Mouse (Mus musculus): Measurements from ENCODE around the gene Rbm20. TPM values are rescaled to one million over a fixed set of nuclear protein-coding genes. Genes with fewer than 3 reads are reported as not detected.

Gene Rbm20
- polyA plus RNA-seq, 1 experiment from 2014 or later, result 0.59 TPM

GRCm38 (mm10) chr19:53899941-53900610 lies 223.0 kb downstream of the Rbm20 start:
- no peak for ATAC-seq (ENCODE audit: insufficient read depth)
- H3K36me3 ChIP-seq (ENCODE audit: insufficient read depth), result no peaks in the 10 kb centered on the region
- H3K4me2 ChIP-seq, result no peak overlapping the region
- TF ChIP-seq CTCF (IDR thresholded peaks at IDR 0.05; ENCODE audit: low read depth), result no peak
- 79% methylated on average over 14 of the region's 14 CpGs for WGBS
- H3K4me3 ChIP-seq (ENCODE audit: low read depth, low read length), result no peak overlapping the region
- no peak for DNase-seq
- H3K27me3 ChIP-seq (ENCODE audit: insufficient read depth, low read length), result no peaks in the 10 kb centered on the region
- no peak overlapping the region for H3K27ac ChIP-seq (ENCODE audit: low read depth)
- no peak overlapping the region for H3K9ac ChIP-seq
- no peaks in the 10 kb centered on the region for H3K9me3 ChIP-seq (ENCODE audit: low read depth, low read length)
- peaks cover 18% of the 10 kb centered on the region for H3K4me1 ChIP-seq (ENCODE audit: insufficient read depth)

- H3K27me3 ChIP-seq (ENCODE audit: insufficient read depth, low read length), result no peaks in the 10 kb centered on the region
Measured at GRCm38 (mm10) chr19:53901931-53902738, 225.0 kb downstream of the Rbm20 start.

GRCm38 (mm10) chr19:53902739-53903487 lies 225.8 kb downstream of the Rbm20 start:
- Histone ChIP-seq H3K4me2 (peak overlapping the region; percentile 75), H3K27me3 (ENCODE audit: insufficient read depth, low read length) (no peaks in the 10 kb centered on the region), H3K9me3 (ENCODE audit: low read depth, low read length) (no peaks in the 10 kb centered on the region), H3K4me3 (ENCODE audit: low read depth, low read length) (peak overlapping the region; percentile 97), H3K4me1 (ENCODE audit: insufficient read depth) (peaks cover 18% of the 10 kb centered on the region), H3K27ac (ENCODE audit: low read depth) (peak overlapping the region; percentile 93), H3K9ac (peak overlapping the region; percentile 93), H3K36me3 (ENCODE audit: insufficient read depth) (no peaks in the 10 kb centered on the region)
- 0% methylated on average over 51 of the region's 61 CpGs for WGBS
- DNase-seq (peak; percentile 99), ATAC-seq (ENCODE audit: insufficient read depth) (peak; percentile 98)
- no peak for TF ChIP-seq CTCF (IDR thresholded peaks at IDR 0.05; ENCODE audit: low read depth)

More at GRCm38 (mm10) chr19:53901931-53902738, 225.0 kb downstream of the Rbm20 start:
- no peak for DNase-seq
- H3K27ac ChIP-seq (ENCODE audit: low read depth), result peak overlapping the region; percentile 93
- H3K9me3 ChIP-seq (ENCODE audit: low read depth, low read length), result no peaks in the 10 kb centered on the region
- no peaks in the 10 kb centered on the region for H3K36me3 ChIP-seq (ENCODE audit: insufficient read depth)
- peaks cover 18% of the 10 kb centered on the region for H3K4me1 ChIP-seq (ENCODE audit: insufficient read depth)
- H3K9ac ChIP-seq, result peak overlapping the region; percentile 71
- TF ChIP-seq CTCF (IDR thresholded peaks at IDR 0.05; ENCODE audit: low read depth), result no peak
- peak; percentile 19; the same call in 1 of the 2 replicates for ATAC-seq (ENCODE audit: insufficient read depth)
- H3K4me2 ChIP-seq, result peak overlapping the region; percentile 75
- H3K4me3 ChIP-seq (ENCODE audit: low read depth, low read length), result peak overlapping the region; percentile 97
- WGBS, result 26% methylated on average over 15 of the region's 15 CpGs

- under 1% methylated on average over 75 of the region's 83 CpGs for WGBS
- ATAC-seq (ENCODE audit: insufficient read depth) (peak; percentile 53), DNase-seq (peak; percentile 86)
- no peaks in the 10 kb centered on the region for H3K27me3 ChIP-seq (ENCODE audit: insufficient read depth, low read length)
- peaks cover 18% of the 10 kb centered on the region for H3K4me1 ChIP-seq (ENCODE audit: insufficient read depth)
- peak overlapping the region; percentile 93 for H3K9ac ChIP-seq
- peak overlapping the region; percentile 65 for H3K4me2 ChIP-seq
- peak; percentile 63 for TF ChIP-seq CTCF (IDR thresholded peaks at IDR 0.05; ENCODE audit: low read depth)
- peak overlapping the region; percentile 93 for H3K27ac ChIP-seq (ENCODE audit: low read depth)
- no peaks in the 10 kb centered on the region for H3K9me3 ChIP-seq (ENCODE audit: low read depth, low read length)
- peak overlapping the region; percentile 97 for H3K4me3 ChIP-seq (ENCODE audit: low read depth, low read length)
- H3K36me3 ChIP-seq (ENCODE audit: insufficient read depth), result peaks cover 3% of the 10 kb centered on the region; the same call in 1 of the 2 replicates
Measured at GRCm38 (mm10) chr19:53903507-53904321, 226.6 kb downstream of the Rbm20 start.

- Histone ChIP-seq H3K4me3 (ENCODE audit: low read depth, low read length) (peak overlapping the region; percentile 97), H3K9me3 (ENCODE audit: low read depth, low read length) (no peaks in the 10 kb centered on the region), H3K27me3 (ENCODE audit: insufficient read depth, low read length) (no peaks in the 10 kb centered on the region), H3K4me2 (peak overlapping the region; percentile 65), H3K4me1 (ENCODE audit: insufficient read depth) (peaks cover 11% of the 10 kb centered on the region), H3K27ac (ENCODE audit: low read depth) (no peak overlapping the region), H3K36me3 (ENCODE audit: insufficient read depth) (peaks cover 12% of the 10 kb centered on the region), H3K9ac (peak overlapping the region; percentile 93; the same call in 1 of the 2 replicates)
- DNase-seq (no peak), ATAC-seq (ENCODE audit: insufficient read depth) (no peak)
- no peak for TF ChIP-seq CTCF (IDR thresholded peaks at IDR 0.05; ENCODE audit: low read depth)
- WGBS, result 51% methylated on average over 7 of the region's 7 CpGs
Measured at GRCm38 (mm10) chr19:53904833-53905480, 227.9 kb downstream of the Rbm20 start.
